Mouse (Mus musculus): ENCODE results near the gene Ndufs5. TPM values are rescaled to one million over a fixed set of nuclear protein-coding genes. Genes with fewer than 3 reads are reported as not detected.
A peak's percentile ranks its signal among the peaks of the same experiment; 100 is the strongest.

Ndufs5 gene
- polyA plus RNA-seq, 1 experiment from 2014 or later = 387 TPM

DNA sequence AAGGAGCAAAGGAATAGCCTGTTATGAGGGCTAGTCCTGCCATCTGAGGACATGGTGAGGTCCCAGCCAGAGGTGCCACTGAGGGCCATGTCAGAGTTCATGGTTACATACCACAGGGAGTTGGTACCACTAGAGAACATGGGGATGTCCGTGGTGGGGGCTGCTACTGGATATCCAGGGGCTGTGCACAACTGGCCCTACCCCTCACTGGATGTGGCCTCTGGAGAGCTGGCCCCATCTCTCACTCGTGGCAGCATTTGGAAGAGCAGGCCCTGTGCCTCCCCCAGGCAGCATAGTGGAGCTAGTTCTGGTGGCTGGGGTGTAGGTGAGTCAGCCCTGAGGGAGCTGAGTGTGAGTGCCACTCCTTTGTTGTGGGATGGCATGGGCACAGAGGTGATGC is 14.9 kb upstream of the Ndufs5 start:
- Histone ChIP-seq H3K4me2 (replicated peaks) (no peak overlapping the region), H3K36me3 (peaks cover 37% of the 10 kb centered on the region), H3K4me1 (no peaks in the 10 kb centered on the region), H3K9ac (no peak overlapping the region), H3K27me3 (replicated peaks) (no peaks in the 10 kb centered on the region), H3K27ac (no peak overlapping the region), H3K9me3 (no peaks in the 10 kb centered on the region), H3K4me3 (no peak overlapping the region)
- 79% methylated on average over 2 of the region's 2 CpGs for WGBS
- ATAC-seq (ENCODE audit: low FRiP score, low read depth) = 0 out of 2 replicates have a peak, but pooled peaks have one; percentile 29

DNA sequence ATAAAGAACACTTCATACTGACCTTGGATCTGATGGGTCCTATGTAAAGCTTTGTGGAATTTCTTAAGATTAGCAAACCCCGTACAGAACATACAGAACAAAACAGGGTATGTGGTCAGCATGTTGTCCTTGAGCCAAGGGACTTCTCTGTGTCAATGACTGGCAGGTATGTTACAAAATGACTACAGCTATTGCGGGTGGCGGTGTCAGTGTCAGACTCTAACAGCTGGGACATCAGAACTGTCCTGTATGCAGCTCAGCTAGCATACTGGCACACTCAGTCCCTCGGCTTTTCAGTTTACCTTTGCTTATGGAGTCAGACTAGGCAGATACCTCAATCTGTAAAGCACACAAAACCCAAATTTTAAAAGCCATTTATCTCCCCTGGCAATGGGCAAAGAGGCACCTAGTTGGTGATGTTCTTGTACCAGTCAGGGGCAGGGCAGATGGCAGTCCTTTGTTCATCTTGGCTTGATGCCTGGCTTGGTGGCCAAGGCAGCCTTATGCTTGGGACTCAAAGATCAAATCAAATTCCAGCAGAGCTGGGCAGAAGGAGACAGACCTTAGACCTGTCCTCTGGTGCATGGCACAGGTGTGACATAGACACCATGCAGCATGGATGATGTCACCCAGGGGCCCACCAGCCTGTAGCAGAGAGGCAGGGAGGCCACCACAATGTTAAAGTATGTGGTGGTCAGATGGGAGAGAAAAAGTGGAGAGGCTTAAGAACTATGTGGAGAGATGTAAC is 14.3 kb upstream of the Ndufs5 start:
- H3K9me3 ChIP-seq = no peaks in the 10 kb centered on the region
- H3K27me3 ChIP-seq (replicated peaks) = no peaks in the 10 kb centered on the region
- WGBS = 93% methylated on average over 4 of the region's 4 CpGs
- no peaks in the 10 kb centered on the region for H3K4me1 ChIP-seq
- peaks cover 32% of the 10 kb centered on the region for H3K36me3 ChIP-seq
- no peak for ATAC-seq (ENCODE audit: low FRiP score, low read depth)
- no peak overlapping the region for H3K9ac ChIP-seq
- H3K27ac ChIP-seq = no peak overlapping the region
- no peak overlapping the region for H3K4me2 ChIP-seq (replicated peaks)
- no peak overlapping the region for H3K4me3 ChIP-seq

DNA sequence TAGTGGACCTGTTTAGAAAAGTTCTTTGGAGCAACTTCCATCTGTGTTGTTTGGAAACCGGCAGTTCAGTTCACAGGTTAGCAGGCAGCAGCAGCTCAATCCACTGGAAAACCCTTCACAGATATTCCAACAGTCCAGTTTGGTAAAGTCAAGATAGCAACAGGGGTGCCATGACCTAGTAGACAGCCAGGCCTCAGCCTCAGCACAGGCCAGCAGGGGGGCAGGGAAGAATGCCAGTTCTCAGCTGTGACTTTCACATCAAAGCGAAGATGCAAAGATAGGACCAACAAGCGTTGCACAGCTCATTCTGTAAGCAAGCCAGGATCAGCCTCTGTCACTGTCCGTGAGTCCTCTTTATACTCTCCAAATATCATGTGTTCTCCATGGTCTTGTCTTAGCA is 3.8 kb upstream of the Ndufs5 start:
- ATAC-seq (ENCODE audit: low FRiP score, low read depth) = no peak
- H3K4me2 ChIP-seq (replicated peaks) = no peak overlapping the region
- H3K4me1 ChIP-seq = peaks cover 5% of the 10 kb centered on the region; the same call in 1 of the 2 replicates
- H3K36me3 ChIP-seq = no peaks in the 10 kb centered on the region
- H3K4me3 ChIP-seq = no peak overlapping the region
- H3K9me3 ChIP-seq = no peaks in the 10 kb centered on the region
- no peaks in the 10 kb centered on the region for H3K27me3 ChIP-seq (replicated peaks)
- H3K9ac ChIP-seq = no peak overlapping the region
- H3K27ac ChIP-seq = no peak overlapping the region
- WGBS = 80% methylated on average over 4 of the region's 4 CpGs

DNA sequence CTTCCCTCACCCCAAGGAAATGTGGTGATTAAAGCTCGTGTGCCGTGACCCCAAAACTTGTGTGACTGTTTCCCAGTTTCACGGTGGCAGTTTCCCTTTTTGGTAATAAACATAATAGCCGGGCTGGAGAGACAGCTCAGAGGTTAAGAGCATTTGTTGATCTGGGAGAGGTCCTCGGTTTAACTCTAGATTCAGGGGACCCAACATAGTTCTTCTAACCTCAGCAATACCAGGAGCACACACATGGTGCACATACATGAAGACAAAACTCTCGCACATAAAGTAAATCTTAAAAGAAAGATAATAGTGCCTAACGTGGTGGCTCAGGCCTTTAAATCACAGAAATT is 405 bp upstream of the Ndufs5 start:
- H3K9ac ChIP-seq = peak overlapping the region; percentile 86; the same call in 1 of the 2 replicates
- peak overlapping the region; percentile 79 for H3K4me3 ChIP-seq
- 29% methylated on average over 7 of the region's 7 CpGs for WGBS

DNA sequence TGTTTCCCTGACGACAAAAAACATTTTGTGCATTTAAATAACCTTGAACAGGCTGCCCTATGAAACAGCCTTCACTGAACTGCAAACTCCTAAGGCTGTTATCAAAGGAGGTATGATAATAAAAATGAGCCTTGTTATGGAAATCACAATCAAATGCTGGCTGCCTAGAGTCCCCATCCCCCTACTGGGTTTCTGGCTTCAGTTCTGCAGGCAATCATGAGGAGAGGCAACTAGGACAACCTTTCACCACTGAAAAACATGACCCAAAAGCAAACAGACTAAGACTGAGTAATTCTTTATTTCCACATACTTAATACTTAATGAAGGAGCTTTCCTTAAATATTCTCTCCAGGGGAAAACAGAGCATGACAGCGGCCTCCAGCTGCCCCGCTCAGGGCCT is 5.6 kb downstream of the Ndufs5 start:
- Histone ChIP-seq H3K4me2 (replicated peaks) (no peak overlapping the region), H3K9me3 (no peaks in the 10 kb centered on the region), H3K27ac (no peak overlapping the region), H3K36me3 (peaks cover 25% of the 10 kb centered on the region), H3K4me1 (peaks cover 6% of the 10 kb centered on the region), H3K27me3 (replicated peaks) (no peaks in the 10 kb centered on the region), H3K9ac (no peak overlapping the region), H3K4me3 (no peak overlapping the region)
- no peak for ATAC-seq (ENCODE audit: low FRiP score, low read depth)
- WGBS = 92% methylated on average over 3 of the region's 3 CpGs

More for the DNA sequence above, 405 bp upstream of the Ndufs5 start:
- H3K27me3 ChIP-seq (replicated peaks) = no peaks in the 10 kb centered on the region
- no peaks in the 10 kb centered on the region for H3K9me3 ChIP-seq
- H3K4me1 ChIP-seq = peaks cover 7% of the 10 kb centered on the region
- H3K4me2 ChIP-seq (replicated peaks) = peak overlapping the region; percentile 83
- ATAC-seq (ENCODE audit: low FRiP score, low read depth) = peak; percentile 65
- no peak overlapping the region for H3K27ac ChIP-seq
- H3K36me3 ChIP-seq = peaks cover 15% of the 10 kb centered on the region

DNA sequence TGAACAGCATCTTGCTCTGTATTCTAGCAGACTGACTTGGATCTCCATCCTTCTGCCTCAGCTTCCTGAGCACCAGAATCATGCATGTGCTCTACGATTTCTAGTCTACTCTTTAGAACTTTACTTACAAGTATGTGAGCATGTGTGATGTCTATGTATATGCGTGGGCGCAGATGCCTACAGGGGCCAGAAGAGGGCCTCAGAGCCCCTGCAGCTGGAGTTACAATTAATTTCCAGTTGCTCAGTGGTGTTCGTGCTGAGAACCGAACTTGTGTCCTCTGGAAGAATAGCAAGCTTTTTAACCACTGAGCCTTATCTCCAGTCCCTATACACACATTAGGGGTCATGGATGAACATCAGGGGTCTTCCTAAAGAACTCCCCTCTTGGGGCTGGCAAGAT is 10.7 kb downstream of the Ndufs5 start:
- Histone ChIP-seq H3K4me2 (replicated peaks) (no peak overlapping the region), H3K4me1 (no peaks in the 10 kb centered on the region), H3K27ac (no peak overlapping the region), H3K9me3 (no peaks in the 10 kb centered on the region), H3K4me3 (no peak overlapping the region), H3K27me3 (replicated peaks) (no peaks in the 10 kb centered on the region), H3K36me3 (peaks cover 8% of the 10 kb centered on the region; the same call in 1 of the 2 replicates), H3K9ac (no peak overlapping the region)
- 93% methylated on average over 5 of the region's 5 CpGs for WGBS
- ATAC-seq (ENCODE audit: low FRiP score, low read depth) = no peak

DNA sequence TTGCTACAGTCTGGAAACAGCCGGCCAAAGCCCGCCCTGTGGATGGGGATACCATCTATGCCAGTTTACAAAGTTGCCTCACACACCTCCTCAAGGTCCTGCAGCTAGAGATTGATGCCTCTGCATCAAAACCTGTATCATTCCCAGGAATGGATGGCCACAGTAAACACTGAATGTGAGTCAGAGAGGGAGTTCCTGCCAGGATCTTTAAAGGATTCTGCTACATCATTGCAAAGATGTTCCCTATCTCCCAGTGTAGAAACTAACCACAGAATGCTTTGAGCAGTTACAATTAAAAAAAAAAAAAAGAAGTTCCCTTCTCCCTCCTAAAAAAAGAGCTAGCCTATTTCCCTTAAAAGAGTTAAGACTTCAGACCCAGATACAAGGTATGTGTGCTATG is 12.7 kb downstream of the Ndufs5 start:
- H3K4me2 ChIP-seq (replicated peaks) = no peak overlapping the region
- no peaks in the 10 kb centered on the region for H3K36me3 ChIP-seq
- no peak for ATAC-seq (ENCODE audit: low FRiP score, low read depth)
- H3K9me3 ChIP-seq = no peaks in the 10 kb centered on the region
- H3K27me3 ChIP-seq (replicated peaks) = no peaks in the 10 kb centered on the region
- H3K4me1 ChIP-seq = no peaks in the 10 kb centered on the region
- H3K9ac ChIP-seq = no peak overlapping the region
- no peak overlapping the region for H3K4me3 ChIP-seq
- H3K27ac ChIP-seq = no peak overlapping the region
- WGBS = 89% methylated on average over 2 of the region's 2 CpGs

DNA sequence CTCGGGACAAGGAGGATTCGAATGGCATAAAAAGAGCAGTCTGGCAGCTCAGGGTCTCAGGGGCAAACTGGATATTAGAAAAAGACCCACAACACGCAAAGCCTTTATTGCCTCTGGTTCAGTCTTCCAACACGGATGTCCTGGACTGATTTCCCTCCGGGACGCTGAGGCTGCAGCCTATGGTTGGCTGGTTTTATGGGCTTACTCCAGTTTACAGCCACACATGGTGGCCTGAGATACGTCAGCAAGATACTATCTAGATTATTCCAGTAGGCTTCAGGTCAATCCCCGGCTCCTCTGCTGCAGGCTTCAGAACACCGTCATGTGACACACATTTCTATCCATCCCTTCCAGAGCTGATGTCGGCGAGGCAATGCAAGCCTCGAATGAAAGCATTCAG is 24.6 kb downstream of the Ndufs5 start:
- no peaks in the 10 kb centered on the region for H3K27me3 ChIP-seq (replicated peaks)
- no peak overlapping the region for H3K27ac ChIP-seq
- ATAC-seq (ENCODE audit: low FRiP score, low read depth) = no peak
- no peaks in the 10 kb centered on the region for H3K4me1 ChIP-seq
- no peaks in the 10 kb centered on the region for H3K36me3 ChIP-seq
- no peak overlapping the region for H3K9ac ChIP-seq
- 78% methylated on average over 12 of the region's 12 CpGs for WGBS
- no peak overlapping the region for H3K4me2 ChIP-seq (replicated peaks)
- no peak overlapping the region for H3K4me3 ChIP-seq
- no peaks in the 10 kb centered on the region for H3K9me3 ChIP-seq

DNA sequence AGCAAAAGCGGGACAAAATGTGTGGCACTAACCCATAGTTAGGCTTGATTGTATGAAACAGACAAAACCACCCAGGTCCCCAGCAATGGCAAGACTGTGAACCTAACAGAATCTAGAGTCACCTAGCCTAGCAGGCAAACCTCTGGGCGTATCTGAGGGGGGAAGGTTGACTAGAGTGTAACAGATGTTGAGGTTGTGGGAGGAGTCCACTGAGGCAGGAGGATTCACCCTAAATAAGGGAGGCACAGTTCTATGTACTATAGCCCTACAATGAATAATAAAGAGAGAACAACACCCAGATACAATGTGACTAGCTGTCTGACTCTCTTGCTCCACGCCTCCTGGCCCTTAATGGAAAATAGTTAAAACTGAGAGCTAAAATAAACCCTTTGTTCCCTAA is 25.9 kb downstream of the Ndufs5 start:
- Histone ChIP-seq H3K4me2 (replicated peaks) (no peak overlapping the region), H3K4me1 (peaks cover 3% of the 10 kb centered on the region; the same call in 1 of the 2 replicates), H3K4me3 (no peak overlapping the region), H3K27ac (no peak overlapping the region), H3K9ac (no peak overlapping the region), H3K9me3 (no peaks in the 10 kb centered on the region), H3K36me3 (no peaks in the 10 kb centered on the region), H3K27me3 (replicated peaks) (no peaks in the 10 kb centered on the region)
- 83% methylated on average over 3 of the region's 3 CpGs for WGBS
- ATAC-seq (ENCODE audit: low FRiP score, low read depth) = no peak

DNA sequence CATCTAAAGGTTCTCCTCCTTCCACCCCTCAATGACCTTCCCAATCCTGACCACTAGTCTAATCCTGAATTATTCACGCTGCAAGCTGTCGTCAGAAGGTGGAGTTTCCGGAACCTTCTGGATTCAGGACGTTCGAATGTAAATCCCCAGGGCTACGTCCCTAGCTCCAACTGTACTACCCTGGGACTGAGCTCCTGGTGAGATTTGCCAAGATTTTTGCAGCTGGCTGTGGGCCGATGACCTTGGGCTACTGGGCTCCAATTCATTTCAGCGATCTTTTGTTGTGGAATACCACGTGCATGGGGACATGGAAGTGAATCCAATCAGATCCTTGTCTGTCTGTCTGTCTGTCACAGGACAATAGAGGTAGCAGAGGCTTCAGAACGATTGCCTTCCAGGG is 27.7 kb downstream of the Ndufs5 start:
- H3K4me2 ChIP-seq (replicated peaks) = no peak overlapping the region
- H3K27ac ChIP-seq = no peak overlapping the region
- ATAC-seq (ENCODE audit: low FRiP score, low read depth) = no peak
- H3K27me3 ChIP-seq (replicated peaks) = no peaks in the 10 kb centered on the region
- H3K9me3 ChIP-seq = no peaks in the 10 kb centered on the region
- H3K36me3 ChIP-seq = no peaks in the 10 kb centered on the region
- 82% methylated on average over 10 of the region's 10 CpGs for WGBS
- H3K4me1 ChIP-seq = peaks cover 20% of the 10 kb centered on the region
- H3K9ac ChIP-seq = no peak overlapping the region
- no peak overlapping the region for H3K4me3 ChIP-seq

DNA sequence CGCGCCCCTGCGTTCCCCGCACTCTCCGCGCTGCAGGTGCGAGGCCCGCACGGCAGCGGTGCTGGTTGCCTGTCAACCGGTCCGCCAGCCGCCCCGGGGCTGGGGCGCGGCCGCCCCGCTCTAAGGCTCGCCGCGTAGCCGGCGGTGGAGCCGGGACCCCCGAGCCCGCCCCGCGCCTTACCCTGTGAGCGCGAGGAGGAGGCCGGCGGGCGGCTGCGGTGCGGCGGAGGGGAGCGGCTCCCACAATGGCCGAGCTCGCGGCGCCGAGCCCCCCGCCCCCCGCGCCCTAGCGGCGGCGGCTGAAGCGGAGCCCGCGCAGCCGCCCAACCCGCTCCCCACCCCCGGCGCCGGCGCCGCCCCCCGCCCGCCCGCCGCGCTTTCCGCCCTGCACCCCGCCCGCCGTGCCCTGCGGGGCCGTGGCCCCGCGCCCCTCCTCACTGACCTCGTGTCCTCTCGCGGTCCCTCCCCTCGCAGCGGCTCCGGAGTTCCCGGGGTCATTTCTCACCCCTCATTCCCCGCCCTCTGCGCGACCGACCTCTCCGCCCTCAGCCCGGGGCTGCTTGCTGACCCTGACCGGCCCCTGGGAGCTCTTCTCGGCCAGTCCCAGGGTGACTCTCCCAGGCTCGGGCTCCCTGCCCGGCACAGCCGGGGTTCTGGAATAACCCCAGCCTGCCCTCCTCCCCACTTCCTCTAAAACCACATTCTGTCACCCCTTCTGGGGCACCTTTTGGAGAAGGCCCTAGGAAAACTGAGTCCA is 30.8 kb downstream of the Ndufs5 start:
- peak; percentile 66 for ATAC-seq (ENCODE audit: low FRiP score, low read depth)
- WGBS = under 1% methylated on average over 50 of the region's 89 CpGs

DNA sequence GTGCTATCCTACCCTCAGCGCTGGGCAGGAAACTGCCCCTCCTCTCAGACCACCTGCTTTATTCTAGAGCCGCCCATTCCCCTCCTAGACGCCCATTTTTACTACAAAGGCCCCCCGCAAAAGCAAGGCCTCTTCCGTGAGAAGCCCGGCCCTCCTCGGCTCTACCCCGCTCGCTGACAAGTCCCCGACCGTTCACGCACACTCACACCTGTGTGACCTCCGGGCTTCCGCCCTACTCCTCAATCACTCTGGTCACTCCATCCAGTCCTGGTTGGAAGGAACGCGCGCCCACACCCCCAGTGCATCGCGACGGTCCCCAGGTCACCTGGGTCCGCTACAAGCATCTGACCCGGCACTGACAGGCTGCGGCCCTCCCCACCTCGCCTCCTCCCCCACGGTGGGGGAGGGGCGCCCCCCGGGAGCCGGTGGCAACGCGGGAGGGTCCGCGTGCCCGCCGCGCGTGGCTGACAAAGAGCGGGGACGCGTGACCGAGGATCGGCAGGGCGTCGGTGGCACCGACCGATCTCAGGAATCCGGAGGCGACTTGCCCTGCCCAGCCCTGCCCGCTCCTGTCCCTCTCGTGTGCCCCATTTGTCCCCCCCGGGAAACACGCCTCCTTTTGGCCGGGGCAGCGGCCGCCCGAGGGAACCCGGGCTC is 31.5 kb downstream of the Ndufs5 start:
- peaks cover 7% of the 10 kb centered on the region; the same call in 1 of the 2 replicates for H3K36me3 ChIP-seq
- peak overlapping the region; percentile 99 for H3K4me2 ChIP-seq (replicated peaks)
- peak overlapping the region; percentile 75 for H3K27ac ChIP-seq
- H3K27me3 ChIP-seq (replicated peaks) = no peaks in the 10 kb centered on the region
- H3K9ac ChIP-seq = peak overlapping the region; percentile 91
- no peaks in the 10 kb centered on the region for H3K9me3 ChIP-seq
- peak overlapping the region; percentile 87 for H3K4me3 ChIP-seq
- H3K4me1 ChIP-seq = peaks cover 25% of the 10 kb centered on the region
- WGBS = under 1% methylated on average over 56 of the region's 56 CpGs
- ATAC-seq (ENCODE audit: low FRiP score, low read depth) = peak; percentile 59

More for the DNA sequence above, 30.8 kb downstream of the Ndufs5 start:
- Histone ChIP-seq H3K4me1 (peaks cover 25% of the 10 kb centered on the region), H3K9me3 (no peaks in the 10 kb centered on the region), H3K9ac (peak overlapping the region; percentile 91), H3K4me2 (replicated peaks) (peak overlapping the region; percentile 99), H3K36me3 (peaks cover 7% of the 10 kb centered on the region; the same call in 1 of the 2 replicates), H3K27me3 (replicated peaks) (no peaks in the 10 kb centered on the region), H3K4me3 (peak overlapping the region; percentile 87), H3K27ac (peak overlapping the region; percentile 75)

All from neural tube, embryonic 12.5 days (tissue).